Comparison of ENCODE assay signal across 33 mouse cellular contexts in genomic region chr8:78315576-78315975, GRCm38 (mm10).
"Had no signal": no experiment of that assay in that cellular context is flagged by ENCODE, and none has a peak within 500 bp of the region (broad histone marks: within the 10 kb centered on the region; RNA-seq: fewer than 3 reads in every experiment).

No protein-coding gene starts in this region.

- H3K4me2 ChIP-seq: heart, embryonic 11.5 days; heart, embryonic 12.5 days; heart, embryonic 13.5 days; heart, embryonic 15.5 days; hindbrain, embryonic 12.5 days; hindbrain, embryonic 13.5 days; hindbrain, embryonic 14.5 days; hindbrain, embryonic 15.5 days; intestine, embryonic 15.5 days; kidney, embryonic 15.5 days had no signal

- DNase-seq: heart, postnatal 14 days; heart, postnatal 36 days; heart, postnatal 4 days; kidney, adult 11 months; kidney, adult 18-20 months; kidney, adult 2 months; kidney, adult 8-10 months; kidney, adult 9 months; kidney, postnatal 10 days; kidney, postnatal 14 days; kidney, postnatal 25 days; kidney, postnatal 36 days; layer of hippocampus, adult 9-11 months; layer of hippocampus, postnatal 36 days had no signal

- H3K9me3 ChIP-seq: heart, embryonic 10.5 days; heart, embryonic 12.5 days; heart, embryonic 15.5 days; hindbrain, embryonic 10.5 days; hindbrain, embryonic 13.5 days; intestine, embryonic 15.5 days; kidney, embryonic 15.5 days had no signal

- H3K4me3 ChIP-seq: heart, embryonic 10.5 days; heart, embryonic 12.5 days; heart, embryonic 13.5 days; heart, embryonic 15.5 days; hindbrain, embryonic 10.5 days; hindbrain, embryonic 12.5 days; hindbrain, embryonic 13.5 days; hindbrain, embryonic 15.5 days; intestine, embryonic 15.5 days; kidney, embryonic 15.5 days; layer of hippocampus, adult 2 months had no signal

- H3K4me1 ChIP-seq: heart, embryonic 10.5 days; heart, embryonic 12.5 days; heart, embryonic 13.5 days; heart, embryonic 15.5 days; hindbrain, embryonic 12.5 days; hindbrain, embryonic 15.5 days; intestine, embryonic 15.5 days; kidney, embryonic 15.5 days had no signal

- H3K27me3 ChIP-seq: heart, embryonic 12.5 days; heart, embryonic 13.5 days; heart, embryonic 15.5 days; hindbrain, embryonic 12.5 days; hindbrain, embryonic 13.5 days; hindbrain, embryonic 15.5 days; intestine, embryonic 15.5 days; kidney, embryonic 15.5 days had no signal

- ATAC-seq: hindbrain, embryonic 16.5 days; hindbrain, postnatal 0 days; inflammation-experienced regulatory T-cells, adult 6 months; intestine, embryonic 15.5 days; intestine, embryonic 16.5 days; intestine, postnatal 0 days had no signal

- H3K9ac ChIP-seq: heart, embryonic 12.5 days; heart, embryonic 13.5 days; heart, embryonic 15.5 days; hindbrain, embryonic 12.5 days; hindbrain, embryonic 13.5 days; hindbrain, embryonic 14.5 days; hindbrain, embryonic 15.5 days; intestine, embryonic 15.5 days; kidney, embryonic 15.5 days had no signal

- H3K27ac ChIP-seq: heart, embryonic 10.5 days; heart, embryonic 13.5 days; heart, embryonic 15.5 days; hindbrain, embryonic 10.5 days; hindbrain, embryonic 12.5 days; hindbrain, embryonic 13.5 days; hindbrain, embryonic 14.5 days; hindbrain, embryonic 15.5 days; hindbrain, postnatal 0 days; intestine, embryonic 15.5 days; kidney, embryonic 15.5 days; kidney, postnatal 0 days; layer of hippocampus, adult 2 months had no signal

- H3K36me3 ChIP-seq: heart, embryonic 10.5 days; heart, embryonic 12.5 days; heart, embryonic 13.5 days; heart, embryonic 15.5 days; hindbrain, embryonic 10.5 days; hindbrain, embryonic 12.5 days; hindbrain, embryonic 13.5 days; hindbrain, embryonic 15.5 days; intestine, embryonic 15.5 days; kidney, embryonic 15.5 days had no signal
